Mouse (Mus musculus): ENCODE results near the gene Zfp652. TPM values are rescaled to one million over a fixed set of nuclear protein-coding genes. Genes with fewer than 3 reads are reported as not detected.

Zfp652 gene
- polyA plus RNA-seq, 1 experiment from 2014 or later = 28.4 TPM

DNA sequence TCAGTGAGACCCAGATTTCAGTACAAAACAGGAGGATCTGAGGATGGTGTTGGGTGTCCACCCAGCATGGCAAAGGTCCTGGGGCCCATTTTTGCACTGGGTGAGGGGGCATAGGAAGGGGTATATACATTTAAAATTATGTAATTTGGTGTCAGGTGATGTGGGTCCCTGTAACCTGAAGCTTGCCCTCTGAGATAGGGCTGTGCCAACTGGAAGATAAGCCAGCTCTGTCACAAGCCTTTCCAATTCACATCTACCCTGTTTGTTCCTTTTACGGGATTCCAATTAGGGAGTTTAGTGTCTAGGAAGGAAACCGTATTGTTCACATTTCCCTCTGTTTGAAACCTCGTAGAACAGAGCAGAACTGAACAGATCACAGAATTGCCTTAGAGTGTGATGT, 60.8 kb downstream of the Zfp652 start:
- Histone ChIP-seq H3K9ac (no peak overlapping the region), H3K27me3 (replicated peaks) (no peaks in the 10 kb centered on the region), H3K4me2 (no peak overlapping the region), H3K27ac (no peak overlapping the region), H3K36me3 (replicated peaks) (0 out of 2 replicates have a peak, but pooled peaks cover 3% of the 10 kb centered on the region), H3K4me1 (no peaks in the 10 kb centered on the region), H3K9me3 (no peaks in the 10 kb centered on the region), H3K4me3 (no peak overlapping the region)
- no peak for ATAC-seq (replicated peaks)
- 83% methylated on average over 3 of the region's 3 CpGs for WGBS

DNA sequence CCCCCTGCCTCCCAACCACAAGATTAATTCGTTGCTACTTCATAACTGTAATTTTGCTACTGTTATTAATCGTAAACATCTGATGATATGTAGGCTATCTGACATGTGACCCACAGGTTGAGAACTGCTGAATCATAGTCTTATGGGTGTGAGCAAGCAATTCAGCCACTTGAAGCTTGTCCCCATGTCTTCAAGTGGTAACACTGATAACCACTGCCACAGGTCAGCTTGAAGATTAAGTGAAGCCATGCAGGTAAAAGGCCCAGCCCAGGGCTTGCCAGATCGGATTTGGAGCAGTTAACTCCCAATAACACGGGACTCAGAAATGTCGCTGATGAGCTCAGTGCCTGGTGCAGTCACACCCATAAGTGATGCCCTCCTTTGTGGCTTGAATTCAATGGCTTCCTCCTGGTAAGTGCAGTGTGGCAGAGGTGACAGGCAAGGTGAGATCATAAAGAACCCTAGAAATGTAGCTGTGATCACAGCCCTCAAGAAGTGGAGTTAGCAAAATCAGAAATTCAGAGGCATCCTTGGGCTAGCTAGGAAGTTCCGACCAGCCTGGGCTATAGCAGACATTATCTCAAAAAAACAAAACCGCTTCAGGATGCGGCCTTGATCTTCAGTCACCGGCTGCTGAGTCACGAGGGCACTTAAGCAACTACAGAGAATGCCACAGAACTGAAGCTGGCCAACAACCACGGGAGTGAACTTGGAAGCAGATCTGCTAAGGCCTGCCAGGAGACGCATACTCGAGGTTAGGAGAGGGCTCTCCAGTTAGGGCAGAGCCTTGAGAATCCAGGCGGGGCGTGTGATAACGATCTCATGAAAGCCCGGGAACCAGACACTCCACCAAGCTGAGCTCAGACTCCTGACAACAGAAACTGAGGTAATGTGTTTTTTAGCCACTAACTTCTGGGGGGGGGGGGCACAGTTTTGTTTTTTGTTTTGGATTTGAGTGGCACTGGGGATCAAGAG, 65.1 kb downstream of the Zfp652 start:
- ATAC-seq (replicated peaks) = no peak
- Histone ChIP-seq H3K36me3 (replicated peaks) (no peaks in the 10 kb centered on the region), H3K27me3 (replicated peaks) (no peaks in the 10 kb centered on the region), H3K9ac (no peak overlapping the region), H3K4me1 (no peaks in the 10 kb centered on the region), H3K9me3 (no peaks in the 10 kb centered on the region), H3K27ac (no peak overlapping the region), H3K4me2 (no peak overlapping the region), H3K4me3 (no peak overlapping the region)
- WGBS = 86% methylated on average over 17 of the region's 17 CpGs

DNA sequence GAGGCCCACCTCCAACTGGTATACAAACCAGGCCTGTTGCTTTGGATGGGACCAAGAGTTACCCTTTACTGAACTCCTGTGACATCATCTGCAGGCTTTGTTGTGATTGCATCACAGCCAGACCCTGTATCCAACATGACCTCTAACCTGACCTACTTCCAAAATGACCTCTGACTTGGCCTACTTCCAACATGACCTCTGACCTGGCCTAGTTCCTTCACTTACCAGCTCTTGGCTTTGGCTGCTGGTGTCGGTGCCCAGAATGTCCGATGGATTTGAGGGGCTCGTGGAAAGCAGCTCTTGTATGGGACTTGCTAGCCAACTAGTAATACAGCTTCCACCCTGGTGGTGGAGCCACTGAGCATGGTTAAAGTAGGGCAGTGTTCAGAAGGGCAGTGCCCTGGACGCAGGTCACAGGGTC, 66.4 kb downstream of the Zfp652 start:
- Histone ChIP-seq H3K27ac (no peak overlapping the region), H3K9ac (no peak overlapping the region), H3K27me3 (replicated peaks) (no peaks in the 10 kb centered on the region), H3K4me2 (no peak overlapping the region), H3K9me3 (no peaks in the 10 kb centered on the region), H3K4me3 (no peak overlapping the region), H3K36me3 (replicated peaks) (no peaks in the 10 kb centered on the region), H3K4me1 (no peaks in the 10 kb centered on the region)
- ATAC-seq (replicated peaks) = no peak
- 71% methylated on average over 4 of the region's 4 CpGs for WGBS

DNA sequence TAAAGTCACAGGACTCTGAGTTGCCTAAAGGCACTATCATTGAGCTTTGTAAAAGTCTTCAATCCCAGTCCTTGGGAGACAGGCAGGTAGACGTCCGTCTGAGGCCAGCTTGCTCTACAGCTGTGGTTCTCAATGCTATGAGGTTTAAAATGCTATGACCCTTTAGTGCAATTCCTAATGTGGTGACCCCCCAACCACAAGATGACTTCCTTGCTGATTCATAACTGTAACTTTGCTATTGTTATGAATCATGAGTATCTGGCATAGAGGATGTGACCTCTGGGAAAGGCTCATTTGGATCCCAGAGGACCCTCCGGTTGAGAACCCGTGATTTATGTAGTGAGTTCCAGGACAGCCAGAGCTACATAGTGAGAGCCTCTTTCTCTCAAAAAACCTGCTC, 66.9 kb downstream of the Zfp652 start:
- H3K9ac ChIP-seq = no peak overlapping the region
- no peak for ATAC-seq (replicated peaks)
- no peaks in the 10 kb centered on the region for H3K36me3 ChIP-seq (replicated peaks)
- H3K27me3 ChIP-seq (replicated peaks) = no peaks in the 10 kb centered on the region
- no peaks in the 10 kb centered on the region for H3K9me3 ChIP-seq
- 86% methylated on average over 4 of the region's 4 CpGs for WGBS
- H3K4me3 ChIP-seq = no peak overlapping the region
- H3K4me2 ChIP-seq = no peak overlapping the region
- H3K27ac ChIP-seq = no peak overlapping the region
- H3K4me1 ChIP-seq = no peaks in the 10 kb centered on the region

DNA sequence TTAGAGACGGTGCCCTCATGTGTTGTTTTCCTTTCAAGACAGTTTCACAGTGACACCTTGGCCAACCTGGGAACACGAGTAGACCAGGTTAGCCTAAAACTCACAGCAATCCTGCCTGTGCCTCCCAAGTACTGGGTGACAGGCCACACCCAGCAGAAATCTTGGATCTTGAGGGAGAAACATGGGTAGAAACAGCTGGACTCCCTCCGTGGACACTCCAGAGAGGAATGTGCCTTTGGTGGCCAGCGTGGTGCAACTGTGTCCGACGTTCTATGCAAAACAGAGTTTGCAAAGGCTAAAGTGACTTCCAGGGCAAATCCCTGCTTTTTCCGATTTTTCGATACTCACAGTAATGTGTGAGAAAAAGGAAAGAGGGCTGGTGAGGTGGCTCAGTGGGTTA, 68.0 kb downstream of the Zfp652 start:
- no peak for ATAC-seq (replicated peaks)
- H3K9me3 ChIP-seq = no peaks in the 10 kb centered on the region
- H3K4me2 ChIP-seq = no peak overlapping the region
- H3K27me3 ChIP-seq (replicated peaks) = no peaks in the 10 kb centered on the region
- 92% methylated on average over 8 of the region's 8 CpGs for WGBS
- H3K4me3 ChIP-seq = no peak overlapping the region
- no peak overlapping the region for H3K27ac ChIP-seq
- no peaks in the 10 kb centered on the region for H3K36me3 ChIP-seq (replicated peaks)
- no peaks in the 10 kb centered on the region for H3K4me1 ChIP-seq
- H3K9ac ChIP-seq = no peak overlapping the region

DNA sequence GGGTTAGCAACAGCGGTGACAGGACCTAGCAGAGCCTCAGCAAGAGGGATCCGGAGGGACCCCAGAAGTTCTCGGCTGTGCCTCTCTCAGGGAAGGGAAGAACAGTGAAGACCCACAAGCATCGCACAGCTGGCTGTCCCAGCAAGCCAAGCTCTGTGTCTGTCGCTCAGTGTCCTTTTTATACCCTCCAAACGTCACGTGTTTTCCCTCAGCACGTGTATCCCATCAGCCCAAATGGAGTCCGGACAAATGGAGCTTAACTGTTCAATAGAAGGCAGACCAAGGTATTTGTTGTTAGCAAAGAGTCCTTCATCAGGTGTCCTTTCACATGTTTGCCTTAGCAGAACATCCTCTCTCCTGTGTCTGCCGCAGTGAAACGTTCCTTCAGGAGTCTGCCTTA, 69.1 kb downstream of the Zfp652 start:
- Histone ChIP-seq H3K9ac (no peak overlapping the region), H3K4me1 (no peaks in the 10 kb centered on the region), H3K27me3 (replicated peaks) (no peaks in the 10 kb centered on the region), H3K27ac (no peak overlapping the region), H3K4me2 (no peak overlapping the region), H3K36me3 (replicated peaks) (no peaks in the 10 kb centered on the region), H3K9me3 (no peaks in the 10 kb centered on the region), H3K4me3 (no peak overlapping the region)
- ATAC-seq (replicated peaks) = no peak
- 83% methylated on average over 11 of the region's 11 CpGs for WGBS

DNA sequence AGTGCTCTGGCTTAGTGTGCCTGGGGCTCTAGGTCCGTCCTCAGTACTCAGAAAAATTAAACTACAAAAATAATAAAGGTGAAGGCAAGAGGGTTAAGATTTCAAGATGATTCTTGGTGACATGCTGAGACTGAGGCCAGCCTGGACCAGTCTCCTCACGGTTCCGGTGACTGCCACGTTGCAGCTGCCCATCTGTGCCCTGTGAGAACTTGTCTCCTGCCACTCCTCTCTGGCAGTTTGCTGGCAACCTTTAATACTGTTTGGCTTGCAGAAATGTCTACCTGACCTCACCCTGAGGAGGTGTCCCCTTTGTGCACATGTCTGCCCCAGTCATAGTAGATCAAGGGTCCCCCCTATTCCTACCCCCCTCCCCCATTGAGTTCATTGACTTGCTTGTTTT, 71.0 kb downstream of the Zfp652 start:
- Histone ChIP-seq H3K4me3 (no peak overlapping the region), H3K9me3 (no peaks in the 10 kb centered on the region), H3K4me2 (no peak overlapping the region), H3K9ac (no peak overlapping the region), H3K36me3 (replicated peaks) (no peaks in the 10 kb centered on the region), H3K4me1 (no peaks in the 10 kb centered on the region), H3K27me3 (replicated peaks) (no peaks in the 10 kb centered on the region), H3K27ac (no peak overlapping the region)
- WGBS = 88% methylated on average over 4 of the region's 4 CpGs
- no peak for ATAC-seq (replicated peaks)

DNA sequence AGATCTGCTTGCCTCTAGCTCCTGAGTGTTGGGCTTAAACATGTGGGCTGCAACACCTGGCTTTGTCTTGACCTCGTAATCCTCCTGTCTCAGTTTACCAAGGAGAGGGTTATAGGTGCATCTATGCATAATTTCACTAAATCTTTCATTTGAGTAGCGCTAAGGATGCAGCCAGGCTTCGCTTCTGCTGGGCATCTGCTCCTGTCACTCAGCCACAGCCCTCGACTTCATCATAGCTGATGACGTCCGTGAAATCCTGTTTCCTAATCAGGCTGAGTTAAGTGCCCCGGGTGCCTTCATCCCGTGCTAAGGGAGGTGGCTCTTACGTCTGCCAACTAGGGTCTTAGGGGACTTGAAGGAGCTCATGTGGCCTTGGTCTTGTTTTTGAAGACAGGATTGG, 71.5 kb downstream of the Zfp652 start:
- ATAC-seq (replicated peaks) = no peak
- H3K4me3 ChIP-seq = no peak overlapping the region
- WGBS = 70% methylated on average over 9 of the region's 9 CpGs
- no peak overlapping the region for H3K9ac ChIP-seq
- H3K27me3 ChIP-seq (replicated peaks) = no peaks in the 10 kb centered on the region
- no peaks in the 10 kb centered on the region for H3K36me3 ChIP-seq (replicated peaks)
- H3K4me1 ChIP-seq = no peaks in the 10 kb centered on the region
- no peak overlapping the region for H3K4me2 ChIP-seq
- H3K9me3 ChIP-seq = no peaks in the 10 kb centered on the region
- H3K27ac ChIP-seq = no peak overlapping the region

DNA sequence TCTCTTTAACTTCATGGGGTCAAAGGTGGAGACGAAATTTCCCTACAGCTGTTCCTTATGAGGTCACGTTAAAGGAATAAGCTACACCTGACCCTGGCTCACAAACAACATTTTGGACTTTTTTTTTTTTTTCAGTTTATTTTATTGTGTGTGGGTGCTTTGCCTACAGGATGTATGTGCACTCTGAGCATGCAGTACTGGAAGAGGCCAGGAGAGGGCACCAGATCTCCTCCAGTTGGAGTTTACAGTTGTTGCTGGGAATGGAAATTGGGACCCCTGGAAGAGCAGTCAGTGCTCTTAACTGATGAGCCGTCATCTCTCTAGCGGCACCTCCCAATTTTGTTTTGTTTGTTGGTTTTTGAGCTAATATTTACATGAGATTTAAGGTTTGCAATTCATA, 73.2 kb downstream of the Zfp652 start:
- H3K4me3 ChIP-seq = no peak overlapping the region
- no peaks in the 10 kb centered on the region for H3K9me3 ChIP-seq
- WGBS = 91% methylated on average over 4 of the region's 4 CpGs
- H3K27ac ChIP-seq = no peak overlapping the region
- H3K9ac ChIP-seq = no peak overlapping the region
- H3K4me1 ChIP-seq = no peaks in the 10 kb centered on the region
- H3K27me3 ChIP-seq (replicated peaks) = no peaks in the 10 kb centered on the region
- H3K4me2 ChIP-seq = no peak overlapping the region
- no peak for ATAC-seq (replicated peaks)
- H3K36me3 ChIP-seq (replicated peaks) = no peaks in the 10 kb centered on the region

DNA sequence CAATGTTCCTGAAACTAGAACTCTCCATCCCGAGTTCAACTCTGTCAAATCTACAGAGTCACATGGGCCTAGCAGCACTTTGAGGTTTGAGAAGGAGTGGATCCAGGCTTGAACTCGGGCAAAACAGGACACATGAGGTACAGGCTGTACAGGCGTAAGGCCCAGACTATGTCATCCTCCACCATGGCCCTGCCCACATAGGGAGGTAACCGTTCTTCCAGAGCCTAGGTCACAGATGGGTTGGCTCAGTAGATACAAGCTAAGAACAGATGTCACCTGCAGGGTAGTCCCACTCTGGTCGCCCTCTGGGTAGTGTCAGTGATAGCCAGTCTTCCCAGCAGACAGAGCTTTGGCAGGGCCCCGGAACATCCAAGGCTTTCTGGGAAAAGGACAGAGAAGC, 74.0 kb downstream of the Zfp652 start:
- Histone ChIP-seq H3K4me3 (no peak overlapping the region), H3K9ac (no peak overlapping the region), H3K27me3 (replicated peaks) (no peaks in the 10 kb centered on the region), H3K36me3 (replicated peaks) (no peaks in the 10 kb centered on the region), H3K27ac (no peak overlapping the region), H3K4me2 (no peak overlapping the region), H3K9me3 (no peaks in the 10 kb centered on the region), H3K4me1 (no peaks in the 10 kb centered on the region)
- 91% methylated on average over 6 of the region's 6 CpGs for WGBS
- ATAC-seq (replicated peaks) = no peak

DNA sequence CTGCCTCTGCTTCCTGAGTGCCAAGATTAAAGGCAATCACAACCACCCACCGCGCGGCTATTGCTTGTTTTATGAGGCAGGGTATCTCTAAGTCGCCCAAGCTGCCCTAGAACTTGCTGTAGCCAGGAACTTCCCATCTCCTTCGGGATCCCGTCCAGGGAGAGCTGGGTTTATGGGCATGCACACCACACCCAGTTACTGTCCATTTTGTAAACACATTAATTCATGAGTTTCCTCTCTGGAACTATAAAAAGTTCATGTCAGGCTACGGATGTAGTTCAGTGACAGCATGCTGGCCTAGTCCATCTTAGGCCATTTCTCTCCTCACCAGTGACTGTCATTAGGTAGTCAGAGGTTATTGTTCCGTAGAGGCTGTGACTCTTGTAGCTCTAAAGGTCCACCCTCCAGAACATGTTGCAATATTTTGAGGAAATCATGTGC, 77.0 kb downstream of the Zfp652 start:
- H3K9me3 ChIP-seq = no peaks in the 10 kb centered on the region
- ATAC-seq (replicated peaks) = no peak
- H3K4me1 ChIP-seq = no peaks in the 10 kb centered on the region
- 88% methylated on average over 8 of the region's 8 CpGs for WGBS
- no peak overlapping the region for H3K4me3 ChIP-seq
- no peak overlapping the region for H3K4me2 ChIP-seq
- no peaks in the 10 kb centered on the region for H3K36me3 ChIP-seq (replicated peaks)
- H3K9ac ChIP-seq = no peak overlapping the region
- H3K27ac ChIP-seq = no peak overlapping the region
- H3K27me3 ChIP-seq (replicated peaks) = no peaks in the 10 kb centered on the region

DNA sequence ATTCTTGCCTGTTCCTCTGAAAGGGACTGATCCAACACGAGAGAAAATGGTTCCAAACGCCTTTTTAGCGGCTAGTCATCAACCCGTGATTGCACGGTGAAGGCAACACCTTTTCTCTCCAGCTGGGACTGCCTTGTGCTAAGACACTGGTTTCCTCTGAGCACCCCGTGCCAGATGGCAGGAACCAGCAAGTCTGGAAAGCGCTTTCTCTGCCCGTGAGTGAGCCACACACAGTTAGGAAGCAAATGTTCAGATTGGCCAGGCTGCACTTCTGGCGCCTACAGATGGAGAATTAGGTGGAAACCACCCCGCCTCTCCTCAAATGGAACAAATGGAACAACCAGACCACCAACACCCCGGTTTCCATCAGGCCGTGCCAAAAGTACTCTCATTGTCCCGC, 79.3 kb downstream of the Zfp652 start:
- Histone ChIP-seq H3K9me3 (no peaks in the 10 kb centered on the region), H3K27ac (no peak overlapping the region), H3K27me3 (replicated peaks) (peaks cover 9% of the 10 kb centered on the region), H3K4me1 (peaks cover 6% of the 10 kb centered on the region), H3K36me3 (replicated peaks) (no peaks in the 10 kb centered on the region), H3K4me3 (no peak overlapping the region), H3K4me2 (no peak overlapping the region), H3K9ac (no peak overlapping the region)
- ATAC-seq (replicated peaks) = no peak
- WGBS = 85% methylated on average over 13 of the region's 13 CpGs

DNA sequence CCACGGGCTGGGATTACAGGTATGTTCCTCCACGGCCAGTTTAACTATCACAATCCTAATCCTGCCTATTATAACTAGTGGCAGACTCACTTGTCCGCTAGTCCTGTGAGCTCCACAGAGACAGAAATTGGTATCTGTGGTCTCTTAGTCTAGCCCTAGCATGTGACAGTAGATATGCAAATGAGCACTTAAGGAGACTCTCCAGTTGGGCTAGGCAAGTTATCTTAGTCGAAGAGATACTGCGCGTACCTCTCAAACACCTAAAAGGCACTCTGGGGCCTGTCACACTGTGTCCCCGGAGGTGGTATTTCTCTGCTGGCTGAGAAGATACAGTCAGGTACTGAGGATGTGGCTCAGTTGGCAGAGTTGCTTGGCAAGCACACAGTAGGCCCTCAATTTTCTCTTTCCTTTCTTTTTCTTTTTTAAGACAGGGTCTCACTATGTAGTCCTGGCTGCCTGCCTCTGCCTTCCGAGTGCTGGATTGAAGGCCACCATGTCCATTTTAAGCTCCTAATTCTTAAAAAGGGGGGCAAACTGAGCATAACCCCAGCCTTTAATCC, 80.6 kb downstream of the Zfp652 start:
- H3K4me1 ChIP-seq = peaks cover 9% of the 10 kb centered on the region
- no peaks in the 10 kb centered on the region for H3K36me3 ChIP-seq (replicated peaks)
- H3K4me3 ChIP-seq = no peak overlapping the region
- H3K9me3 ChIP-seq = no peaks in the 10 kb centered on the region
- H3K27me3 ChIP-seq (replicated peaks) = peaks cover 16% of the 10 kb centered on the region
- no peak for ATAC-seq (replicated peaks)
- H3K4me2 ChIP-seq = no peak overlapping the region
- WGBS = 92% methylated on average over 8 of the region's 8 CpGs
- H3K27ac ChIP-seq = no peak overlapping the region
- no peak overlapping the region for H3K9ac ChIP-seq
